Mouse (Mus musculus): Measurements from ENCODE around the gene B4galt1. TPM values are rescaled to one million over a fixed set of nuclear protein-coding genes. Genes with fewer than 3 reads are reported as not detected.

B4galt1 gene
- polyA plus RNA-seq, 1 experiment from 2014 or later = 68.3 TPM

DNA sequence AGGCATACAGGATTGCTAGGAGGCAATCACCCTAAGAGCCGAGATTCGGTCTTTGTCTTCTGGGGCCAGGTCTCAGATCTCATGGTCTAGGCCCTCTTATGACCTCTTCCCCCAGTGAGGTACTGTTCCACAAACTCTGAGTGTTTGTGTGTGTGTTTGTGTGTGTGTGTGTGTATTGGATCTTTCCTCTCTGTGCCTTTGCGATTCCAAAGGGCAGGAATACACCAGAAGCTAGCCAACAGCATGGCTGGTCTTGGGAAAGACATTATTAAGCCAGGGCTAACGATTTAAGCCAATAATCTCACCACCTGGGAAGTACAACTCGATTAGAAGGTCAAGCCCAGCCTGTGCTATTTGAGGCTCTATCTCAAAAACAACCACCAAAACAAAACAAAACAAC lies 23.3 kb downstream of the B4galt1 start:
- H3K4me2 ChIP-seq (ENCODE audit: low read depth, low read length) = no peak overlapping the region
- 81% methylated on average over 5 of the region's 5 CpGs for WGBS
- H3K4me3 ChIP-seq (ENCODE audit: low read depth, low read length) = no peak overlapping the region
- no peaks in the 10 kb centered on the region for H3K9me3 ChIP-seq (ENCODE audit: control insufficient read depth, low read length)
- no peaks in the 10 kb centered on the region for H3K4me1 ChIP-seq (ENCODE audit: control insufficient read depth, insufficient read depth, low read length)
- no peak for ATAC-seq (ENCODE audit: low read depth)
- no peaks in the 10 kb centered on the region for H3K36me3 ChIP-seq (ENCODE audit: control insufficient read depth, insufficient read depth, low read length)
- no peak overlapping the region for H3K27ac ChIP-seq (replicated peaks; ENCODE audit: low read depth, low read length)
- no peaks in the 10 kb centered on the region for H3K27me3 ChIP-seq (replicated peaks; ENCODE audit: control insufficient read depth, insufficient read depth, low read length)
- no peak for DNase-seq (ENCODE audit: low spot score)
- H3K9ac ChIP-seq (ENCODE audit: low read depth, low read length) = no peak overlapping the region

DNA sequence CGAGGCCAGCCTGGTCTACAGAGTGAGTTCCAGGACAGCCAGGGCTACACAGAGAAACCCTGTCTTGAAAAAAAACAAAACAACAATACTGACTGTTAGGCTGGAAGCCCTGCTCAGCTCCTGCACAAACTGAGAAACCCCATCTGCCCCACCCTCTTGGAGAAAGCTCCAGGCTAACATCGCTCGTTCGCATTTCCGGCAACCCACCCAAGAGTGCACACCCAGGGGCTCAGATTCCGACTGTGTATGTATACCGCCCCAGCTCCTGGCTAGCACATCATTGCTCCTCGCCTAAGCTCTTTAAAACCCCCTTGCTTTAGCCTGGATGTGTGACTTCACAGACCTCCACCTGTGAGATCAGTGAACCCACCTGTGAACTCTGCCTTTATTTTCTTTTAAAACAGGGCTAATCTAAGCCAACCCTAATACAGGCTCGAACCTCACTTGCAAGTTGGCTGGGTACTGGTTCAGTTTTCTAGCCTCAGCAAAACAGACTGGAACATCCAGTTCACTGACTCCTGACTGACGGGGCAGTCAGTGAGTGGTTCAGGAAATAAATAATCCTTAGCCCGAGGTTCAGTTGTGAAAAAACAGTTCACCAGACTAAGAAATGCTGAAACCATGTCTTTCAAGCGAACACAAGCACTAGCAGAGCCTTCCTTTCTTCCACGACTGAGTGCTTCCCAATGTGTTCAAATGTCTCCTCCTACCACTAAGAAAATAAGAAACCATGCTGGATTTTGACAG lies 24.0 kb downstream of the B4galt1 start:
- Histone ChIP-seq H3K27ac (replicated peaks; ENCODE audit: low read depth, low read length) (no peak overlapping the region), H3K4me3 (ENCODE audit: low read depth, low read length) (no peak overlapping the region), H3K4me2 (ENCODE audit: low read depth, low read length) (no peak overlapping the region), H3K36me3 (ENCODE audit: control insufficient read depth, insufficient read depth, low read length) (no peaks in the 10 kb centered on the region), H3K27me3 (replicated peaks; ENCODE audit: control insufficient read depth, insufficient read depth, low read length) (no peaks in the 10 kb centered on the region), H3K9ac (ENCODE audit: low read depth, low read length) (no peak overlapping the region), H3K4me1 (ENCODE audit: control insufficient read depth, insufficient read depth, low read length) (no peaks in the 10 kb centered on the region), H3K9me3 (ENCODE audit: control insufficient read depth, low read length) (no peaks in the 10 kb centered on the region)
- WGBS = 69% methylated on average over 13 of the region's 13 CpGs
- no peak for DNase-seq (ENCODE audit: low spot score)
- ATAC-seq (ENCODE audit: low read depth) = no peak

DNA sequence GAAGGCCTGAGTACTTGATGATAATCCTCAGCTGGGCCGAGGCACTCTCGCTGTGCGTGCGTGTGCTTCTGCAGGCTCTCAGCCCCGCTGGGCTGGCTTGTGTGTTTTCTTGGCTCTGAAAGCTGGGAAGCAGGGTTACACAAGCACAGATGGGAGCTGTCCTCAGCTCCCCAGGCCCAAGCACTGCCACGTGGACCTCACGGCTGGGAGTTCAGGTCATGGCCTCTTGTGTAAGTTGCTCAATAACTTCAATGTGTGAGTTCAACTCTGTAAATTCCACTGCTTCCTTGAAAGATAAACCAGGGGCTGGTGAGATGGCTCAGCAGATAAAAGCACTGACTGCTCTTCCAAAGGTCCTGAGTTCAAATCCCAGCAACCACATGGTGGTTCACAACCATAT lies 24.9 kb downstream of the B4galt1 start:
- ATAC-seq (ENCODE audit: low read depth) = no peak
- H3K4me3 ChIP-seq (ENCODE audit: low read depth, low read length) = no peak overlapping the region
- no peaks in the 10 kb centered on the region for H3K9me3 ChIP-seq (ENCODE audit: control insufficient read depth, low read length)
- H3K4me2 ChIP-seq (ENCODE audit: low read depth, low read length) = no peak overlapping the region
- no peak for DNase-seq (ENCODE audit: low spot score)
- H3K9ac ChIP-seq (ENCODE audit: low read depth, low read length) = no peak overlapping the region
- H3K27me3 ChIP-seq (replicated peaks; ENCODE audit: control insufficient read depth, insufficient read depth, low read length) = no peaks in the 10 kb centered on the region
- H3K27ac ChIP-seq (replicated peaks; ENCODE audit: low read depth, low read length) = 0 out of 2 replicates have a peak overlapping the region, but pooled peaks have one; percentile 6
- H3K36me3 ChIP-seq (ENCODE audit: control insufficient read depth, insufficient read depth, low read length) = no peaks in the 10 kb centered on the region
- WGBS = 57% methylated on average over 7 of the region's 7 CpGs
- H3K4me1 ChIP-seq (ENCODE audit: control insufficient read depth, insufficient read depth, low read length) = no peaks in the 10 kb centered on the region

DNA sequence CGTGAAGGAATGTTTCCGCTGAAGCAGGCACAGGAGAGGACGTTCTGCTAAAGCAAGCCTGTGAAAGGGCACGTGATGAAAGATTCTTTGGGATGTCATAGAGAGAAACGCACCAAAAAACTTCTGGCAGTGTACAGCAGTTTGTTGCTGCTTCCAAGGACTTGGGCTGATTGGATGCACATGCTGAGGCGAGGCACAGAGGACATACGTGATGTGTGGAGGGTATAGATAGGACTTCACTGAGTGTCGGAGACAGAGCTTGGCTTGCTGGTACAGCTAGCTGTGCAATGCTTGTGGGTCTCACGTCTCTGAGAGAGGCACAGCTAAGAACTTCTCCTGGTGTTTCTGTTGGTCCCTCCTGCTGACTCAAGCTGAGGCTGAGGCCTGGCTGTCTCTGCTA lies 25.9 kb downstream of the B4galt1 start:
- no peaks in the 10 kb centered on the region for H3K9me3 ChIP-seq (ENCODE audit: control insufficient read depth, low read length)
- H3K36me3 ChIP-seq (ENCODE audit: control insufficient read depth, insufficient read depth, low read length) = peaks cover 6% of the 10 kb centered on the region; the same call in 1 of the 2 replicates
- H3K4me3 ChIP-seq (ENCODE audit: low read depth, low read length) = no peak overlapping the region
- H3K9ac ChIP-seq (ENCODE audit: low read depth, low read length) = no peak overlapping the region
- no peak overlapping the region for H3K27ac ChIP-seq (replicated peaks; ENCODE audit: low read depth, low read length)
- no peaks in the 10 kb centered on the region for H3K27me3 ChIP-seq (replicated peaks; ENCODE audit: control insufficient read depth, insufficient read depth, low read length)
- no peaks in the 10 kb centered on the region for H3K4me1 ChIP-seq (ENCODE audit: control insufficient read depth, insufficient read depth, low read length)
- WGBS = 83% methylated on average over 9 of the region's 9 CpGs
- ATAC-seq (ENCODE audit: low read depth) (no peak), DNase-seq (ENCODE audit: low spot score) (no peak)
- H3K4me2 ChIP-seq (ENCODE audit: low read depth, low read length) = no peak overlapping the region

- 89% methylated on average over 2 of the region's 2 CpGs for WGBS
- no peak for DNase-seq (ENCODE audit: low spot score)
- no peaks in the 10 kb centered on the region for H3K27me3 ChIP-seq (replicated peaks; ENCODE audit: control insufficient read depth, insufficient read depth, low read length)
- no peak for ATAC-seq (ENCODE audit: low read depth)
- no peak overlapping the region for H3K9ac ChIP-seq (ENCODE audit: low read depth, low read length)
- H3K4me3 ChIP-seq (ENCODE audit: low read depth, low read length) = no peak overlapping the region
- no peak overlapping the region for H3K4me2 ChIP-seq (ENCODE audit: low read depth, low read length)
- no peaks in the 10 kb centered on the region for H3K9me3 ChIP-seq (ENCODE audit: control insufficient read depth, low read length)
- H3K27ac ChIP-seq (replicated peaks; ENCODE audit: low read depth, low read length) = no peak overlapping the region
- no peaks in the 10 kb centered on the region for H3K4me1 ChIP-seq (ENCODE audit: control insufficient read depth, insufficient read depth, low read length)
- peaks cover 8% of the 10 kb centered on the region; the same call in 1 of the 2 replicates for H3K36me3 ChIP-seq (ENCODE audit: control insufficient read depth, insufficient read depth, low read length)
Measured at GRCm38 (mm10) chr4:40826810-40827209, 27.0 kb downstream of the B4galt1 start.

- Histone ChIP-seq H3K27me3 (replicated peaks; ENCODE audit: control insufficient read depth, insufficient read depth, low read length) (no peaks in the 10 kb centered on the region), H3K36me3 (ENCODE audit: control insufficient read depth, insufficient read depth, low read length) (peaks cover 15% of the 10 kb centered on the region), H3K9ac (ENCODE audit: low read depth, low read length) (no peak overlapping the region), H3K27ac (replicated peaks; ENCODE audit: low read depth, low read length) (no peak overlapping the region), H3K4me2 (ENCODE audit: low read depth, low read length) (no peak overlapping the region), H3K4me1 (ENCODE audit: control insufficient read depth, insufficient read depth, low read length) (no peaks in the 10 kb centered on the region), H3K9me3 (ENCODE audit: control insufficient read depth, low read length) (no peaks in the 10 kb centered on the region), H3K4me3 (ENCODE audit: low read depth, low read length) (no peak overlapping the region)
- 97% methylated on average over 2 of the region's 2 CpGs for WGBS
- ATAC-seq (ENCODE audit: low read depth) (no peak), DNase-seq (ENCODE audit: low spot score) (no peak)
Measured at GRCm38 (mm10) chr4:40825981-40826380, 27.8 kb downstream of the B4galt1 start.

GRCm38 (mm10) chr4:40825146-40825545 lies 28.7 kb downstream of the B4galt1 start:
- 43% methylated on average over 5 of the region's 5 CpGs for WGBS
- Histone ChIP-seq H3K4me1 (ENCODE audit: control insufficient read depth, insufficient read depth, low read length) (no peaks in the 10 kb centered on the region), H3K27me3 (replicated peaks; ENCODE audit: control insufficient read depth, insufficient read depth, low read length) (no peaks in the 10 kb centered on the region), H3K9ac (ENCODE audit: low read depth, low read length) (no peak overlapping the region), H3K9me3 (ENCODE audit: control insufficient read depth, low read length) (no peaks in the 10 kb centered on the region), H3K36me3 (ENCODE audit: control insufficient read depth, insufficient read depth, low read length) (peaks cover 15% of the 10 kb centered on the region), H3K4me3 (ENCODE audit: low read depth, low read length) (no peak overlapping the region), H3K27ac (replicated peaks; ENCODE audit: low read depth, low read length) (no peak overlapping the region), H3K4me2 (ENCODE audit: low read depth, low read length) (no peak overlapping the region)
- ATAC-seq (ENCODE audit: low read depth) (no peak), DNase-seq (ENCODE audit: low spot score) (no peak)

- H3K4me1 ChIP-seq (ENCODE audit: control insufficient read depth, insufficient read depth, low read length) = no peaks in the 10 kb centered on the region
- no peak overlapping the region for H3K4me3 ChIP-seq (ENCODE audit: low read depth, low read length)
- no peaks in the 10 kb centered on the region for H3K9me3 ChIP-seq (ENCODE audit: control insufficient read depth, low read length)
- no peak overlapping the region for H3K4me2 ChIP-seq (ENCODE audit: low read depth, low read length)
- no peaks in the 10 kb centered on the region for H3K27me3 ChIP-seq (replicated peaks; ENCODE audit: control insufficient read depth, insufficient read depth, low read length)
- no peak overlapping the region for H3K27ac ChIP-seq (replicated peaks; ENCODE audit: low read depth, low read length)
- no peak for DNase-seq (ENCODE audit: low spot score)
- peaks cover 21% of the 10 kb centered on the region for H3K36me3 ChIP-seq (ENCODE audit: control insufficient read depth, insufficient read depth, low read length)
- H3K9ac ChIP-seq (ENCODE audit: low read depth, low read length) = no peak overlapping the region
- ATAC-seq (ENCODE audit: low read depth) = no peak
- 86% methylated on average over 7 of the region's 7 CpGs for WGBS
Measured at GRCm38 (mm10) chr4:40824505-40824904, 29.3 kb downstream of the B4galt1 start.

DNA sequence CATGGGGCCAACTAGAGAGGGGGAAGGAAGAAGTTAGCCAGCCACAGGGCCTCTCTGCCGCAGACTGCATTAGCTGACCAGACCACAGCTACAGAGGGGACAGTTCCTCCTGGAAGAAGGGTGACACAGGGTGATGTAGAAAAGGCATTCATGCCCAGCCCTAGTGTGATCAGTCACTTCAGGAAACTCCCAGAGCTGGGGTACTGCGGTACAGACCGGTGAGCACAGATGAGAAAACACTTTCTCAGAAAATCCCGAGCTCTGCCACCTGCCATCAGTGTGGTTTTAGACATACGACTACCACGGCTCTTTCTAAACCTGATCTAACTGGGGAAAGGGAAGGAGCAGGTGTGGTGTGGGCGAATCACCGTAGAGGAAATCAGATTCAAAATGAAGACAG lies 30.1 kb downstream of the B4galt1 start:
- Histone ChIP-seq H3K27me3 (replicated peaks; ENCODE audit: control insufficient read depth, insufficient read depth, low read length) (no peaks in the 10 kb centered on the region), H3K36me3 (ENCODE audit: control insufficient read depth, insufficient read depth, low read length) (peaks cover 24% of the 10 kb centered on the region), H3K9ac (ENCODE audit: low read depth, low read length) (no peak overlapping the region), H3K9me3 (ENCODE audit: control insufficient read depth, low read length) (no peaks in the 10 kb centered on the region), H3K4me3 (ENCODE audit: low read depth, low read length) (no peak overlapping the region), H3K4me1 (ENCODE audit: control insufficient read depth, insufficient read depth, low read length) (no peaks in the 10 kb centered on the region), H3K4me2 (ENCODE audit: low read depth, low read length) (no peak overlapping the region), H3K27ac (replicated peaks; ENCODE audit: low read depth, low read length) (no peak overlapping the region)
- 84% methylated on average over 8 of the region's 8 CpGs for WGBS
- DNase-seq (ENCODE audit: low spot score) (no peak), ATAC-seq (ENCODE audit: low read depth) (no peak)
